Mouse (Mus musculus) layer of hippocampus, adult 9-11 months (tissue): ENCODE results near the gene Ermp1.
"Not testable (repeated sequence)": the region's sequence is repeated elsewhere in the genome, so short reads cannot be mapped to it uniquely, and the experiment has no call there.

Experiments used
- DNase-seq: peaks from one replicate; pipeline ENCODE4 v3.0.0; 2022

Gene Ermp1

GRCm38 (mm10) chr19:29596985-29597384, 51.2 kb downstream of the Ermp1 start:
- DNase-seq, result no peak

- DNase-seq, result no peak
Measured at GRCm38 (mm10) chr19:29596276-29596675, 51.9 kb downstream of the Ermp1 start.

DNA sequence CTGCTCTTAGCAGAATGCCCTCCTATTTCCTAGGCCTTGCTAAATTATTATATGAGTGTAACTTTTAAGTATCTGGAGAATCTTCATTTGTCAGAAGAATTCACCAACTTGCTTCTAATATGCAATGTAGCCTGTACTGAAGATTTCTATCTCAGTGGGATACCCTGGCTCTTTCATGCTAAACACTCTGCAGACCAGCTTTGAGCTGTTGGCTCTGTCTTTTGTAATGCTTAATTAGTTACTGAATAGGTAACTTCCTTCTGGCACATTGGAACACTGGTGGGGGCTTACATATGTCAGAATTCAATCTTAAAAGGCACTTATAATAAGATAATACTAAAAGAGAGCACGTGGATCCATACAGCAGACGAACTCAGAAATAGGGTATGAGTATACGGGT, 54.4 kb downstream of the Ermp1 start:
- DNase-seq, result not testable (repeated sequence)

DNA sequence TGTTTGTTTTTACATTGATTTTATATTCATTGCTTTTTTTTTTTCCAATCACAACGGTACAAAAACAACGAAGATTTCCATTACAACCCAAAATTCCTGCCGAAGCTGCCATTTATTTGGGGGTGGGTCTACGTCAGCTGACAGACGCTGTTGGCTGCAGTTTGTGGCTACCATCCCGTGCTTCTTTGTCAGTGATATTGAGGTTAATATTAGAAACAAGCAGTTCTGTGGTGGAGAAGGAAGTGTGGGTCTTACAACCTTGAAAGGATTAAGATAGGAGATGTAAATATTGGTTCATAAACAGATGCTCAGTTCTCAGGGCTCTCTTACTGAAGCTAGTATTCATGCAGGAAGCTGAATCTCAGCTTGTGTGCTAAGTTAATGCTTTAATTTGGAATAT, 64.5 kb downstream of the Ermp1 start:
- DNase-seq, result no peak

DNA sequence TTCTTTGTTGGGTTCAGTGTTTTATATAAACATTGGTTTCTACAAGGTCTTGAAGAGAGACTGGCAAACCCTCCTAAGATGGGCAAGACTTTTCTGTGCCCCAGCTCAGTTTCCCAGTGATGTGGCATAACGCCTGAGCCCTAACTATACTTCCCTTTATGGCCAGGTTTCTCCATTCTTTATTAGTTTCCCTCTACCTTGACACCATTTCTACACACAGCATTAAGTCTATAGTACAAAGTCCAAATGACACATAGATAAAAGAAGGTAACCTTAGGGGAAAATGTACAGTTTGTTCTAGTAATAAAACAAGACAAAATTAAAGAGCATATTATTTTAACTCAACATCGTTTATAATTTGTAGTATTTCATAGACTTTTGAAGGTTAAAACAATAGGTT, 65.8 kb downstream of the Ermp1 start:
- DNase-seq, result no peak

DNA sequence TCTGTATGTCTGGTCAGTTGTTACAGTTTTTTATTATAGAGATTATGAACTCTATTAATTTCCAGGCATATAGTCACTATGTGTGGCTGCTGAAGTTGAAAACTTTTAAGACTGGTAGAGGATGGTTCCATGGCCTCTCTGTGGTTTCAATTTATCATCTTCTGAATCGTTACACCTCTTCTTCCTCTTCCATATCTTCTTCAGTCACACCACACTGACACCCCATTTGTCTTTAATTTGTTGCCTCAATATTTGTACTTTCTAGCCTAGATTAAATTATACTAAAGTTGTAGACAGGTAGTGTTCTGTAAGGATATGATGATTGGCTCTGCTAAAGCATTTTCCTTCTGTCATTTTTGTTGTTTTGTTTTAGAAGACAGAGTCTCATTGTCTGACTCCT, 81.7 kb downstream of the Ermp1 start:
- no peak for DNase-seq

GRCm38 (mm10) chr19:29563258-29563779, 84.9 kb downstream of the Ermp1 start:
- DNase-seq, result peak; percentile 32

DNA sequence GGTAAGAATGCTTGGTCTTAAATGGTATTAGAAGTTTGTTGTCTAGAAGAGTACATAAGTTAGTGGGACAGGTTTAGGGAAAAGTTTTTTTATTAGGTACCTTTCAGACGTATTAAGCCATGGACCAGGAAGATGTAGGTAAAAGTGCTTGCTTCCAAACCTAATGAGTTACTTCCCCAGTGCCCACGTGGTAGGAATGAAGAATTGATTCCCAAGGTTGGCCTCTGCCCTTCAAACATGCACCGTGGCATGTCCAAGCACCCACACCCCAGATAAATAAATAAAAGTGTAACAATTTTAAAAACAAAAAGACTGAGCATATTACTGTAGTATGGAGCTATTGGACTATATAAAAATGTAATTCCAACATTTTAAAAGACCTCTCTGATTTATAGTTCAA, 85.6 kb downstream of the Ermp1 start:
- no peak for DNase-seq

DNA sequence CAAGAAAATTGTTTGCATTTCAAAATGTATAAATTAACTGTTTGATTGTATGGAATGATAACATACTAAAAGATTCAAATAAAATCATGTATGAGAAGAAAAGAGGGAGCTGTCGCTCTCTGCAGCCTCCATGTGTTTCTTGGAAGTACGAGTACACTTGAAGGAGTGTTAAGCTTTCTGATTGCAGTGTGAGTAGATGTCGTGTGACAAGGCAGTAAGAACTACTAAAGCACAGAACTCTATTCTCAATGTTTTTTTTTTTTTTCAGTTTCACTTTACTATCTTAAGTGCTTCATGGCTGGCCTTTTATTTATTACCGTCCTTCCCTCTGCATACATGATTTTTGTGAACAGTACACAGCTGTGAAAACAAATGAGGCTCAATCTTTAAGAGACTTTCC, 86.0 kb downstream of the Ermp1 start:
- DNase-seq, result no peak
